Mouse (Mus musculus) midbrain, embryonic 14.5 days (tissue): ENCODE results near the gene Tsn. TPM values are rescaled to one million over a fixed set of nuclear protein-coding genes. Genes with fewer than 3 reads are reported as not detected.

Experiments
- ATAC-seq: fragments of 200-750 bp; cut with Nextera tagmentation; 2 replicates; pipeline ENCODE4 v1.8.0; 2017; ENCODE audit warnings: moderate number of reproducible peaks, moderate library complexity; ENCODE audit not compliant: low FRiP score, low TSS enrichment
- DNase-seq: peaks from one replicate; pipeline ENCODE4 v3.0.0-alpha.2; 2015
- H3K27ac ChIP-seq: fragments of 300-500 bp; sonication (generic); replicated peaks from 2 replicates; pipeline ENCODE4 v1.5.1; 2014; ENCODE audit warnings: mild to moderate bottlenecking, low read depth, low read length, moderate library complexity
- H3K27me3 ChIP-seq: fragments of 300-500 bp; sonication (generic); 2 replicates; pipeline ENCODE4 v1.6.1; 2014; ENCODE audit warnings: low read length, control low read depth, mixed read lengths; ENCODE audit not compliant: control insufficient read depth, insufficient read depth
- H3K36me3 ChIP-seq: fragments of 300-500 bp; sonication (generic); 2 replicates; pipeline ENCODE4 v1.6.1; 2014; ENCODE audit warnings: low read length, control low read depth; ENCODE audit not compliant: control insufficient read depth, insufficient read depth
- H3K4me1 ChIP-seq: fragments of 300-500 bp; sonication (generic); 2 replicates; pipeline ENCODE4 v1.6.1; 2014; ENCODE audit warnings: mild to moderate bottlenecking, antibody characterized with exemption, low read length, control low read depth; ENCODE audit not compliant: control insufficient read depth, insufficient read depth
- H3K4me2 ChIP-seq: fragments of 300-500 bp; sonication (generic); 2 replicates; pipeline ENCODE4 v1.6.1; 2014; ENCODE audit warnings: mild to moderate bottlenecking, low read length, moderate library complexity
- H3K4me3 ChIP-seq: fragments of 300-500 bp; sonication (generic); replicated peaks from 2 replicates; pipeline ENCODE4 v1.5.1; 2014; ENCODE audit warnings: low read depth, low read length
- H3K9ac ChIP-seq: fragments of 300-500 bp; sonication (generic); replicated peaks from 2 replicates; pipeline ENCODE4 v1.6.1; 2014; ENCODE audit warnings: mild to moderate bottlenecking, low read length, moderate library complexity
- H3K9me3 ChIP-seq: fragments of 300-500 bp; sonication (generic); 2 replicates; pipeline ENCODE4 v1.6.1; 2016; ENCODE audit warnings: low read length, control low read depth, mixed read lengths; ENCODE audit not compliant: control insufficient read depth
- WGBS: fragments of 180-500 bp; shearing (Covaris S2); extraction: QIAGEN DNeasy Blood & Tissue Kit; methylation state at CpG from one replicate; pipeline ENCODE4 v1.1.7; 2014; 5-methylcytosine and 5-hydroxymethylcytosine counted together
- polyA plus RNA-seq: library from polyadenylated mRNA; unstranded; fragments of >200 nt; fragmentation: Nextera tagmentation; extraction: Ambion mirVana; gene quantifications from 2 replicates; pipeline ENCODE4 v1.2.1, GENCODE M21; 2014

Tsn gene
- 499 and 519 TPM in 2 replicates for polyA plus RNA-seq

DNA sequence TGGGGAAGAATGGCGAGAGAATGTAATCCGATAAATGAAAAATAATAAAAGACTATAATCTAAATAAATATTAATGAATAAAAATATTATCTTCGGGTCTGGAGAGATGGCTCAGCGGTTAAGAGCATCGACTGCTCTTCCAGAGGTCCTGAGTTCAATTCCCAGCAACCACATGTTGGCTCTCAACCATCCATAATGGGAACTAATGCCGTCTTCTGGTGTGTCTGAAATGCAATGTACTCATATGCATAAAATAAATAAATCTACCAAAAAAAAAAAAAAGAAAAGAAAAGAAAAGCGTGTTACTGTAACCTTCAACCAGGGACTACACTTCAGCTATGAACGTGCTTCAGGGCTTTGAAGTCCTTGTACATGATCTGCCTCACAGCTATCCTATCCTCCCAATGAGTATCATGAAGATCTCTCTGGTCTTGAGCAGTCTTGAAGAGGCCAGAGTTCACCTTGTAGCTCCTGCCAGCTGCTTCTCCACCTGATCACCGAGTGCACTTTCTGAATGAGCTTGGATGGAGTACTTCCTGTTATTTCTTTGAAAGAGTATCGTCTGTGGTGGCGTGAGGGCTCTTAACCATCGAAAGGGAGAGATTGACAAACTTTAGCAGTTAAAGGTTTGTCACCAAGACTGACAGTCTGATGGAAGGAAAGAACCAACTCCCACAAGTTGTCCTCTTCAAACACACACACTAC is at the start of gene Tsn:
TSS of gene Tsn (minus strand) at position 118 of the 705 bp plus-strand sequence.
- H3K36me3 ChIP-seq, result peaks cover 3% of the 10 kb centered on the region
- 0 out of 2 replicates have a peak, but pooled peaks cover 7% of the 10 kb centered on the region for H3K4me1 ChIP-seq
- peak within 1 kb of the TSS; percentile 83 for H3K4me3 ChIP-seq
- H3K9me3 ChIP-seq, result no peaks in the 10 kb centered on the region
- H3K27ac ChIP-seq, result peak within 1 kb of the TSS; percentile 91
- DNase-seq (no peak), ATAC-seq (peak; percentile 10; the same call in 1 of the 2 replicates)
- peak within 1 kb of the TSS; percentile 79 for H3K9ac ChIP-seq
- no peaks in the 10 kb centered on the region for H3K27me3 ChIP-seq
- 53% methylated on average over 12 of the region's 12 CpGs for WGBS
- H3K4me2 ChIP-seq, result peak within 1 kb of the TSS; percentile 81

DNA sequence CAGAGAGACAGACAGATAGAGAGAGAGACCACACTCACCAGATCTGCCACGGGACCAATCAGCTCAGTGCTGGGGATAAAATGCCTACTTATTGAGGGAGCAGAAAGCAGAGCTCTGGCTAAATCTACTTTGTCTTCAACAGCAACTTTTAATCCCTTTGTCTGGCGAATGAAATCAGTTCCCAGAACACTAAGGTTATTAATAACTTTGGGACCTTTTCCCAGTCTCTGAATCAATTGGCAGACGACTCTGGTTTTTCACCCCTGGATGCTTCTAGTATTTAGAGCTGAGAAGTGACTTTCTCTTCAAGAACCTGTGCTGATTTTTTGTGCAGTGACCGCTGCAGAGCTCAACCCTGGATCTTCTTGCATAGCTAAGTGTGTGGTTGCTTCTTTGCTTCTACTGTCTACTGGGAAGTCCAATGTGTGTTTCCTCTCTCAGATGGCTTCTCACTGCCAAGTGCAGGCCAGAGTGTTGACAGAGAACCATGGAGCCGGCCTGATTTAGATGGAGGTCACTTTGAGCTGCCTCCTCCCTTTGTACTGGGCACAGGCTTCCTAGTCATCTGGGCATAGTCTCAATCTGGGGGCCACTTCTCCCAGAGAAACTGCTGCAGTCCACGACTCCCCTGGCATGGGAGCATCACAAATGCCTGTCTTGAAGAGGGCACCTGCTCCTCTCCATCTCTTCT is 47.7 kb upstream of the Tsn start:
- Histone ChIP-seq H3K4me1 (no peaks in the 10 kb centered on the region), H3K27ac (no peak overlapping the region), H3K4me3 (no peak overlapping the region), H3K9me3 (no peaks in the 10 kb centered on the region), H3K27me3 (no peaks in the 10 kb centered on the region), H3K36me3 (no peaks in the 10 kb centered on the region), H3K4me2 (no peak overlapping the region), H3K9ac (no peak overlapping the region)
- WGBS, result 72% methylated on average over 6 of the region's 6 CpGs
- DNase-seq, result no peak
- ATAC-seq, result no peak

DNA sequence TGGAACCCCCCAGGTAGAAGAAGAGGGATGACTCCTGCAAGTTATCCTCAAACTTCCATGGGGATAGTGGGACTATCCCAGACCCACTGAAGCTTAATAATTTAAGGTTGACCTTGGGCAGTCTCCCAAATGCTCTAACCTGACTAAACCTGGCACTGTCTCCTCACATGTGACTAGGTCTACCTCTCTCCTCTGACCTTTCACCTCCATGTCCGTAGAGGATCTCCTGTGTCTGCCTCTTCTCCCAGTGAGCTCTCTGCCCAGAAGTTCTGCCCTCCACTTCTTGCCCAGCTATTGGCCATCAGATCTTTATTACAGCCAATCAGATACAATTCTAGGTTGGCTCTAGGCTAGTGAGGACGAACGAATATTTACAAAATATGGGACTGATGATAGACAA is 38.4 kb upstream of the Tsn start:
- no peak for ATAC-seq
- Histone ChIP-seq H3K4me3 (no peak overlapping the region), H3K36me3 (no peaks in the 10 kb centered on the region), H3K9ac (no peak overlapping the region), H3K4me2 (no peak overlapping the region), H3K27ac (no peak overlapping the region), H3K4me1 (no peaks in the 10 kb centered on the region), H3K27me3 (no peaks in the 10 kb centered on the region), H3K9me3 (no peaks in the 10 kb centered on the region)
- no peak for DNase-seq
- 87% methylated on average over 3 of the region's 3 CpGs for WGBS

DNA sequence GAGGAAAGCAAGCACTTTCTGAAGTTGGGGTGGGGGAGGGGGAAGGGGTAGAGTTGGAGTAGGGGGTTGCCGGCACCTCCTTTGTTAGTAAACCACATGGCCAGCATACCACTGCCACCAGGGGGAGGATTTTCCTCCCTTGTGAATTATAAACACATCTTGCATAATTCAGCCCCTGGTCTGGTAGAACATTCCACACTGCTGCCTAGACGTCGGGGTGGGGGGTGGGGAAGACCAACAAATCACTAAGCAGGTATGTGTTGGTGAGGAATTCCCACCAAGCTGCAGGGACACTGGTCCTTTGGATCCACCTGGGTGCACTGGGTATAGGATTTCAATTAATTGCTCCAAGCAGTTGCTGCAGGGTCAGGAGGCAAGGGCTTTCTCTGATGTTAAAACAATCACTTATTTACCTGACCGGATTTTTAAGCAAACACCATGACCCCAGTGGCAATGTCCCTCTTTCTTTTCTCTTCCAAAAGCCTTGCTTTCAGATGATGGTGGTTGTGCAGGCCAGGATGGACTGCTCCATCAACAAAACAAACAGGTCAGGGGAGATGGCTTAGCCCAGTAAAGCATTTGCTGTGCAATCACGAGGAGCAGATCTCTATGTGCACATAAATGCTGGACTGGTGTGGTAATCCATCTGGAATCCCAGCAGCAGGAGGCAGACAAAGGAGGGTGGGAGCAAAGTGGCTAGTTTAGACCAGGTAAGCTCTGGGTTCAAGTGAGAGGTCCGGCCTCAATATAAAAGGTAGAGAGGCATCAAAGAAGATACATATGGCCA is 32.3 kb upstream of the Tsn start:
- H3K27me3 ChIP-seq, result no peaks in the 10 kb centered on the region
- H3K27ac ChIP-seq, result no peak overlapping the region
- 43% methylated on average over 6 of the region's 6 CpGs for WGBS
- H3K9ac ChIP-seq, result no peak overlapping the region
- ATAC-seq, result no peak
- H3K36me3 ChIP-seq, result no peaks in the 10 kb centered on the region
- no peak for DNase-seq
- H3K4me3 ChIP-seq, result no peak overlapping the region
- no peaks in the 10 kb centered on the region for H3K4me1 ChIP-seq
- no peak overlapping the region for H3K4me2 ChIP-seq
- H3K9me3 ChIP-seq, result no peaks in the 10 kb centered on the region

DNA sequence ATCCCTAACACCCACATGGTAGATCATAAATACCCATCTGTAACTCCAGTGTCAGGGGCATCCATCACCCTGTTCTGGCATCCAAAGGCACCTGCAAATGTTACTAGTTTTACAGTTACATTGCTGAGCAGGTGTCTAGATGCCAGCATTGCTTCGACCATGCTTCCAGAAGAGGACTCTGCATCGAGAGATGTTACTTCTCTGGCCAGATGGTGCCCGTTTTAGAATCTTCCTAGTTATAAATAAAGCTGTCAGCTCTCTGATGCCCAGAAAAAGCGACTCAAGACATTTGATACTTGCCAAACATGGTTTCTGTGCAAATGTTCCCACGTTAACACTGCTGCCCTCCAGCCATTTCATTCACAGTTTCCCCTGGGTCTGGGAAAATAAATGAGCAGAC is 26.4 kb upstream of the Tsn start:
- no peak for DNase-seq

DNA sequence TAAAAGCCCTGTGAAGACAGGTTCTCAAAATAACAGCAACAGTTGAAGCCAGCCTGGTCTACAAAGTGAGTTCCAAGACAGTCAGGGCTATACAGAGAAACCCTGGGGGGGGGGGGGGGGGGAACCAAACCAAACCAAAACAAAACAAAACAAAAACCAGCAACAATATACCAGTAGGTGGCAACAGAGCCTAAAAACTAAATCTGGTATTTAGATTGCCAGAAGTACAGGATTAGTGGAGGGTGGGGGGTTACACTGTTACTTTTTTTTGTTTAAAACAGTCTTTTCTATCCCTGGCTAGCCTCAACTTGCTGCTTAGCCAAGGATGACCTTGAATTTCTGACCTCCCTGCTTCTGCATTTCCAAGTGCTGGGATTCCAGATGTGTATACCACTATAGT is 24.3 kb upstream of the Tsn start:
- no peak overlapping the region for H3K9ac ChIP-seq
- H3K27ac ChIP-seq, result no peak overlapping the region
- H3K9me3 ChIP-seq, result no peaks in the 10 kb centered on the region
- no peak overlapping the region for H3K4me3 ChIP-seq
- no peaks in the 10 kb centered on the region for H3K4me1 ChIP-seq
- ATAC-seq (no peak; the same call in 1 of the 2 replicates), DNase-seq (peak; percentile 40)
- H3K4me2 ChIP-seq, result no peak overlapping the region
- no peaks in the 10 kb centered on the region for H3K27me3 ChIP-seq
- peaks cover 48% of the 10 kb centered on the region for H3K36me3 ChIP-seq

More for the DNA sequence above, 26.4 kb upstream of the Tsn start:
- Histone ChIP-seq H3K36me3 (peaks cover 27% of the 10 kb centered on the region), H3K4me3 (no peak overlapping the region), H3K9me3 (no peaks in the 10 kb centered on the region), H3K4me2 (no peak overlapping the region), H3K27me3 (no peaks in the 10 kb centered on the region), H3K4me1 (no peaks in the 10 kb centered on the region), H3K9ac (no peak overlapping the region), H3K27ac (no peak overlapping the region)
- ATAC-seq, result no peak
- WGBS, result 86% methylated on average over 5 of the region's 5 CpGs

DNA sequence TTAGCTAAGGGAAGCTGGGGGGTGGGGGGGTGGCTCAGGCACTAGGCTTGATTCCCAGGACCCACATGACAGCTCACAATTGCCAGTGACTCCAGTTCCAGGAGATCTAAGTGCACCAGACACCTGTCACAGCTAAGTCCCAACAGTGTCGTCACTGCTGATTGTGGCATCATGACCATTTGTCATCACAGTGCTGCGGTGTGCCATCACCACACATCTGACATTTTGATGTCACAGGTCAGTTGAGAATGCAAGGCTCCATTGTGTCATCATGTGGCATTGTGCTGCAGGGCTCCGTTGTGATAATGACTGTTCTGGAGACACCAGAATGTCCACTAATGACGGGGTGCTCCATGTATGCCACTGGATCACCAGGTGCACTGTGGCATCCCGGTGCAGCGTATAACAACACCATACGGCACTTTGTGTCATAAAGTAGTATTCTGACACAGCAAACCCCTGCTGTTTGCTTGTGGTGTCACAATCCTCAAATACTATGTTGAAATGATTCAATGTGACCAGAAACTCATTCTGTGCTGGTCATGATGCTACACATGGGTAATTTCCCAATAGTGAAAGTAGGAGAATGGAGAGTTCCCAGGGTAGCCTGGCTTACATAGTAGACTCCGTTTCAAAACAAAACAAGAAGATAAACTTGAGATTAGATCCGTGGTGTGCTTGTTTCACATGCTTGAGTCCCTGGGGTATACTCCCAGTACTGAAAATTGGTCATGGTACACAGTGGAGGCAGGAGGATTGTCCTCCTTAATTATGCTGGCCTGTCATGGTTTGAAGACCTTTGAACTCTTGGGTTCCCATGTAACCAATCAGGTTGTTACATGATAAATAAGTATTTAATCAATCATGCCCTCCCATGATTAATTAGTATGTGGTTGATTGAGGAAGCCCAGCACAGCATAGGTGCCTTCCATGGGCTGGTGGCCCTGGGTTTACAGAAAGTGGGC is 23.5 kb upstream of the Tsn start:
- no peaks in the 10 kb centered on the region for H3K27me3 ChIP-seq
- H3K27ac ChIP-seq, result no peak overlapping the region
- H3K36me3 ChIP-seq, result peaks cover 55% of the 10 kb centered on the region
- no peak; the same call in 1 of the 2 replicates for ATAC-seq
- H3K4me1 ChIP-seq, result no peaks in the 10 kb centered on the region
- no peak overlapping the region for H3K9ac ChIP-seq
- 86% methylated on average over 9 of the region's 9 CpGs for WGBS
- no peak overlapping the region for H3K4me2 ChIP-seq
- H3K9me3 ChIP-seq, result no peaks in the 10 kb centered on the region
- no peak for DNase-seq
- H3K4me3 ChIP-seq, result no peak overlapping the region
